Mouse (Mus musculus) MEL (cell line): ENCODE measurements around the gene Lsamp. TPM values are rescaled to one million over a fixed set of nuclear protein-coding genes. Genes with fewer than 3 reads are reported as not detected.

Source experiments
- DNase-seq: peaks from one replicate; pipeline ENCODE4 v3.0.0; 2011; ENCODE audit warnings: low read depth, low spot score
- H3K27ac ChIP-seq: 2 replicates; pipeline ENCODE4 v1.5.1; 2012; ENCODE audit warnings: low read depth, mild to moderate bottlenecking, control low read depth, low read length, moderate library complexity; ENCODE audit not compliant: control insufficient read depth
- H3K27me3 ChIP-seq, 2 experiments: fragments of 150-350 bp in 1 of 2; sonication (generic) in 1 of 2; 2 replicates each; pipeline ENCODE4 v1.6.1; 2012; ENCODE audit warnings: low read length in 2 of 2, mild to moderate bottlenecking in 2 of 2, improper control_type of control experiment in 1 of 2, moderate library complexity in 1 of 2; ENCODE audit not compliant: insufficient read depth in 2 of 2, control insufficient read depth in 1 of 2
- H3K36me3 ChIP-seq, 2 experiments: 2 replicates each; pipeline ENCODE4 v1.6.1; 2012 to 2014; ENCODE audit warnings: low read length in 2 of 2, improper control_type of control experiment in 1 of 2, inconsistent platforms in 1 of 2, mild to moderate bottlenecking in 1 of 2; ENCODE audit not compliant: insufficient read depth in 2 of 2, control insufficient read depth in 1 of 2
- H3K4me1 ChIP-seq, 2 experiments: fragments of 150-350 bp in 1 of 2; sonication (generic) in 1 of 2; 2 replicates each; pipeline ENCODE4 v1.6.1; 2012; ENCODE audit warnings: low read length in 2 of 2, improper control_type of control experiment in 1 of 2, mild to moderate bottlenecking in 1 of 2; ENCODE audit not compliant: insufficient read depth in 2 of 2, control insufficient read depth in 1 of 2
- H3K4me3 ChIP-seq, 2 experiments: fragments of 150-350 bp in 1 of 2; sonication (generic) in 1 of 2; 2 replicates each; pipeline ENCODE4 v1.5.1; 2012; ENCODE audit warnings: low read depth in 2 of 2, low read length in 2 of 2, mild to moderate bottlenecking in 2 of 2, moderate library complexity in 2 of 2, control low read depth in 1 of 2, improper control_type of control experiment in 1 of 2; ENCODE audit not compliant: control insufficient read depth in 1 of 2, insufficient read depth in 1 of 2
- H3K79me2 ChIP-seq: 2 replicates; pipeline ENCODE4 v1.6.1; 2012; ENCODE audit warnings: mild to moderate bottlenecking, low read length, moderate library complexity; ENCODE audit not compliant: control insufficient read depth, poor library complexity, insufficient read depth
- H3K9ac ChIP-seq: 2 replicates; pipeline ENCODE4 v1.6.1; 2012; ENCODE audit warnings: low read depth, mild to moderate bottlenecking, control low read depth, low read length, moderate library complexity; ENCODE audit not compliant: control insufficient read depth, poor library complexity, severe bottlenecking
- H3K9me3 ChIP-seq: fragments of 150-350 bp; sonication (generic); replicated peaks from 2 replicates; pipeline ENCODE4 v1.6.1; 2012; ENCODE audit warnings: mild to moderate bottlenecking, low read length, improper control_type of control experiment, moderate library complexity; ENCODE audit not compliant: insufficient read depth
- BHLHE40 ChIP-seq: IDR thresholded peaks from 2 replicates; pipeline ENCODE4 v1.6.1; 2012; ENCODE audit warnings: low read depth, mild to moderate bottlenecking, inconsistent platforms, low read length, improper control_type of control experiment, borderline replicate concordance
- CHD1 ChIP-seq: IDR thresholded peaks from 2 replicates; pipeline ENCODE4 v1.6.1; 2012; ENCODE audit warnings: low read depth, mild to moderate bottlenecking, inconsistent platforms, low read length, improper control_type of control experiment
- E2F4 ChIP-seq: IDR thresholded peaks from 2 replicates; pipeline ENCODE4 v1.6.1; 2011; ENCODE audit warnings: low read depth, low read length, improper control_type of control experiment, borderline replicate concordance
- EP300 ChIP-seq, 2 experiments: IDR thresholded peaks; 2 replicates each; pipeline ENCODE4 v1.6.1; 2011; ENCODE audit warnings: improper control_type of control experiment in 2 of 2, low read length in 2 of 2, low read depth in 1 of 2, mild to moderate bottlenecking in 1 of 2
- ETS1 ChIP-seq: IDR thresholded peaks from 2 replicates; pipeline ENCODE4 v1.6.1; 2012; ENCODE audit warnings: low read depth, mild to moderate bottlenecking, inconsistent platforms, low read length, improper control_type of control experiment, moderate library complexity
- GABPA ChIP-seq: IDR thresholded peaks from 2 replicates; pipeline ENCODE4 v1.6.1; 2012; ENCODE audit warnings: low read depth, mild to moderate bottlenecking, inconsistent platforms, low read length, improper control_type of control experiment, moderate library complexity
- GATA1 ChIP-seq: IDR thresholded peaks from 2 replicates; pipeline ENCODE4 v1.6.1; 2011; ENCODE audit warnings: low read depth, low read length, improper control_type of control experiment
- HCFC1 ChIP-seq: IDR thresholded peaks from 2 replicates; pipeline ENCODE4 v1.6.1; 2012; ENCODE audit warnings: low read depth, mild to moderate bottlenecking, inconsistent platforms, low read length, improper control_type of control experiment, moderate library complexity
- MAFK ChIP-seq: IDR thresholded peaks from 2 replicates; pipeline ENCODE4 v1.6.1; 2011; ENCODE audit warnings: low read depth, mild to moderate bottlenecking, low read length, improper control_type of control experiment, borderline replicate concordance
- MAX ChIP-seq: IDR thresholded peaks from 2 replicates; pipeline ENCODE4 v1.6.1; 2011; ENCODE audit warnings: low read length, improper control_type of control experiment
- MAZ ChIP-seq: IDR thresholded peaks from 2 replicates; pipeline ENCODE4 v1.6.1; 2012; ENCODE audit warnings: low read depth, mild to moderate bottlenecking, inconsistent platforms, low read length, improper control_type of control experiment
- MXI1 ChIP-seq: IDR thresholded peaks from 2 replicates; pipeline ENCODE4 v1.6.1; 2011; ENCODE audit warnings: mild to moderate bottlenecking, low read depth, low read length, improper control_type of control experiment
- MYB ChIP-seq: IDR thresholded peaks from 2 replicates; pipeline ENCODE4 v1.6.1; 2011; ENCODE audit warnings: mild to moderate bottlenecking, low read depth, low read length, improper control_type of control experiment
- NRF1 ChIP-seq: IDR thresholded peaks from 2 replicates; pipeline ENCODE4 v1.6.1; 2014; ENCODE audit warnings: low read depth, mild to moderate bottlenecking, inconsistent platforms, low read length, improper control_type of control experiment, moderate library complexity; ENCODE audit not compliant: poor library complexity, insufficient read depth, severe bottlenecking
- POLR2AphosphoS2 ChIP-seq: IDR thresholded peaks from 2 replicates; pipeline ENCODE4 v1.6.1; 2011; ENCODE audit warnings: low read length, improper control_type of control experiment
- RCOR1 ChIP-seq: IDR thresholded peaks from 2 replicates; pipeline ENCODE4 v1.6.1; 2012; ENCODE audit warnings: low read depth, mild to moderate bottlenecking, inconsistent platforms, low read length, improper control_type of control experiment
- SIN3A ChIP-seq: IDR thresholded peaks from 2 replicates; pipeline ENCODE4 v1.6.1; 2012; ENCODE audit warnings: low read length, improper control_type of control experiment, inconsistent platforms
- SMC3 ChIP-seq: IDR thresholded peaks from 2 replicates; pipeline ENCODE4 v1.6.1; 2011; ENCODE audit warnings: low read depth, low read length, improper control_type of control experiment
- TAL1 ChIP-seq: IDR thresholded peaks from 2 replicates; pipeline ENCODE4 v1.6.1; 2012; ENCODE audit warnings: mild to moderate bottlenecking, inconsistent platforms, low read length, moderate library complexity, mixed read lengths
- TBP ChIP-seq: IDR thresholded peaks from 2 replicates; pipeline ENCODE4 v1.8.0; 2011; ENCODE audit warnings: low read depth, low read length, improper control_type of control experiment
- TCF12 ChIP-seq: IDR thresholded peaks from 2 replicates; pipeline ENCODE4 v1.6.1; 2014; ENCODE audit warnings: low read depth, mild to moderate bottlenecking, inconsistent platforms, low read length, improper control_type of control experiment, moderate library complexity
- ZC3H11A ChIP-seq: IDR thresholded peaks from 2 replicates; pipeline ENCODE4 v1.6.1; 2012; ENCODE audit warnings: low read depth, mild to moderate bottlenecking, inconsistent platforms, low read length, improper control_type of control experiment
- ZNF384 ChIP-seq: IDR thresholded peaks from 2 replicates; pipeline ENCODE4 v1.6.1; 2012; ENCODE audit warnings: low read depth, mild to moderate bottlenecking, inconsistent platforms, low read length, improper control_type of control experiment
- polyA plus RNA-seq, 2 experiments: library from polyadenylated mRNA; stranded (reverse) in 1 of 2; unstranded in 1 of 2; fragments of >175 nt in 1 of 2; fragments of >200 nt in 1 of 2; gene quantifications; 2 replicates each; pipeline versions ENCODE4 v1.2.1 to v1.2.4; 2012; ENCODE audit warnings: low replicate concordance in 2 of 2, low read depth in 1 of 2; ENCODE audit not compliant: insufficient read length in 2 of 2, insufficient read depth in 1 of 2, missing spikeins in 1 of 2
- total RNA-seq: library from RNA; depleted of rRNA; stranded (reverse); fragments of 300-350 nt; gene quantifications from 2 replicates; pipeline ENCODE4 v1.2.3, GENCODE M21; 2012

The Lsamp gene
- total and polyA plus RNA-seq, 3 experiments: 0.42 TPM; not detected in 2

DNA sequence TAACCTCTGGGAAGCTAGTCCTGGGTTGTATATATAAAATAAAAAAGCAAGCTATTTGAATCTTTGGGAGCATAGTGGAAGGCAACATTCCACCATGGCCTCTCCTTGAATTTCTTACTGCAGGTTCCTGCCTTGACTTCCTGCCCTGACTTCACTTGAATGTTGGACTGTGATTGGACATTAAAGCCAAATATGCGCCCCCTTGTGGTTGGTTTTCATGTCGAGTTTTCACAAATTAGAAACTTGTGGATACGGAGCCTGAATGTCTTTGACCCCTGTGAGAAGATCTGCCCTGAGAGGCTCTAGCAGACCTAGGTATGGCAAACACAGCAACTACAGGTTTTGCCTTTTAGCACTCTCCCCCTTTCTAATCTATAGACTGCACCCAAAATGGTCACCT lies 597.9 kb downstream of the Lsamp start:
- H3K9me3 ChIP-seq: no peaks in the 10 kb centered on the region

GRCm38 (mm10) chr16:40593161-40593560 lies 609.0 kb downstream of the Lsamp start:
- Histone ChIP-seq H3K36me3 (no peaks in the 10 kb centered on the region), H3K27ac (no peak overlapping the region), H3K27me3 (no peaks in the 10 kb centered on the region), H3K79me2 (no peaks in the 10 kb centered on the region), H3K9me3 (no peaks in the 10 kb centered on the region), H3K4me1 (no peaks in the 10 kb centered on the region), H3K4me3 (no peak overlapping the region), H3K9ac (no peak overlapping the region)
- no peak for DNase-seq
- TF ChIP-seq CHD1: no peak
- TF ChIP-seq MAFK: no peak
- no peak for TF ChIP-seq SIN3A
- no peak for TF ChIP-seq BHLHE40
- TF ChIP-seq HCFC1: no peak
- TF ChIP-seq ETS1: no peak
- TF ChIP-seq GATA1: no peak

More for the DNA sequence above, 597.9 kb downstream of the Lsamp start:
- H3K79me2 ChIP-seq: no peaks in the 10 kb centered on the region
- TF ChIP-seq ZC3H11A (no peak), MXI1 (no peak), SMC3 (0 out of 2 replicates have a peak, but pooled peaks have one; percentile 13), MAX (no peak)
- H3K27ac ChIP-seq: no peak overlapping the region
- no peaks in the 10 kb centered on the region for H3K36me3 ChIP-seq
- H3K27me3 ChIP-seq: no peaks in the 10 kb centered on the region
- H3K4me1 ChIP-seq: no peaks in the 10 kb centered on the region
- H3K4me3 ChIP-seq: no peak overlapping the region
- H3K9ac ChIP-seq: no peak overlapping the region
- peak; percentile 1 for DNase-seq

GRCm38 (mm10) chr16:40601431-40602387 lies 617.5 kb downstream of the Lsamp start:
- Histone ChIP-seq H3K9me3 (no peaks in the 10 kb centered on the region), H3K27me3 (no peaks in the 10 kb centered on the region), H3K36me3 (no peaks in the 10 kb centered on the region), H3K79me2 (no peaks in the 10 kb centered on the region), H3K27ac (no peak overlapping the region), H3K9ac (no peak overlapping the region), H3K4me1 (no peaks in the 10 kb centered on the region), H3K4me3 (no peak overlapping the region)
- TF ChIP-seq SMC3: no peak
- no peak for TF ChIP-seq MAX
- TF ChIP-seq MYB: no peak
- TF ChIP-seq EP300 (IDR thresholded peaks at IDR 0.05; ENCODE audit: low read depth in 1 of 2, low read length in 2 of 2): no peak
- TF ChIP-seq ZNF384: no peak
- TF ChIP-seq NRF1: no peak
- no peak for TF ChIP-seq E2F4
- no peak for TF ChIP-seq RCOR1
- TF ChIP-seq TCF12: no peak
- TF ChIP-seq GABPA: no peak
- no peak for TF ChIP-seq TAL1
- TF ChIP-seq MAZ: no peak
- no peak for TF ChIP-seq SIN3A
- no peak for TF ChIP-seq TBP
- no peak for TF ChIP-seq POLR2AphosphoS2
- no peak for DNase-seq
